Comparison of ENCODE assay signal across 13 mouse cellular contexts in genomic region chr19:55257656-55258375, GRCm38 (mm10). TPM values are rescaled to one million over a fixed set of nuclear protein-coding genes. Genes with fewer than 3 reads are reported as not detected.
A peak's percentile ranks its signal among the peaks of the same experiment; 100 is the strongest.
DNase-seq lines count a peak whose midpoint lies in the region; ATAC-seq and TF ChIP-seq lines count a peak whose summit lies in the region.
"Had no signal": no experiment of that assay in that cellular context is flagged by ENCODE, and none has a peak within 500 bp of the region (broad histone marks: within the 10 kb centered on the region; RNA-seq: fewer than 3 reads in every experiment).

No protein-coding gene starts in this region.

- H3K4me2 ChIP-seq in liver, embryonic 14.5 days (ENCODE audit: low read depth), result peak overlapping the region; percentile 24
- H3K4me2 ChIP-seq: forebrain, embryonic 13.5 days; neural tube, embryonic 13.5 days had no signal

- DNase-seq in MN1 (ENCODE audit: low spot score), result peak; percentile 10
- peak; percentile 12 to 43 for DNase-seq in adrenal gland, postnatal 36 days
- no peak for DNase-seq in liver, embryonic 14.5 days (ENCODE audit: low read depth in 3 of 3, low spot score in 3 of 3)
- DNase-seq in cerebellum, postnatal 4 days (ENCODE audit: low spot score in 2 of 2), result no peak
- DNase-seq in cerebellum, adult 2 months, result no peak
- no peak for DNase-seq in spleen, adult 18-20 months
- no peak for DNase-seq in cerebellum, postnatal 25 days
- DNase-seq: heart, adult 2 months had no signal

- peaks cover 49% of the 10 kb centered on the region in 2 experiments for H3K4me1 ChIP-seq in liver, embryonic 14.5 days (replicated peaks; ENCODE audit: control insufficient read depth in 2 of 2, insufficient read depth in 2 of 2, low read length in 1 of 2)
- no peaks in the 10 kb centered on the region for H3K4me1 ChIP-seq in cerebellum, adult 2 months (ENCODE audit: control insufficient read depth, insufficient read depth, low read length)

- no peaks in the 10 kb centered on the region for H3K27me3 ChIP-seq in liver, embryonic 14.5 days (ENCODE audit: control insufficient read depth, insufficient read depth, low read length)
- no peaks in the 10 kb centered on the region for H3K27me3 ChIP-seq in cerebellum, adult 2 months (ENCODE audit: control insufficient read depth, insufficient read depth, low read length)
- H3K27me3 ChIP-seq: forebrain, embryonic 13.5 days; neural tube, embryonic 13.5 days had no signal

- 0 out of 2 replicates have a peak, but pooled peaks have one; percentile 15 for TF ChIP-seq EP300 in liver, embryonic 14.5 days (IDR thresholded peaks at IDR 0.05; ENCODE audit: low read depth)

- peak overlapping the region; percentile 37 for H3K27ac ChIP-seq in liver, embryonic 14.5 days
- H3K27ac ChIP-seq in cerebellum, adult 2 months (ENCODE audit: insufficient read depth, low read length), result no peak overlapping the region
- H3K27ac ChIP-seq: forebrain, embryonic 13.5 days; heart, adult 2 months; kidney, postnatal 0 days; neural tube, embryonic 13.5 days had no signal

- no peak for TF ChIP-seq CTCF in liver, embryonic 14.5 days (IDR thresholded peaks at IDR 0.05; ENCODE audit: low read depth)
- TF ChIP-seq CTCF in cerebellum, adult 2 months (IDR thresholded peaks at IDR 0.05; ENCODE audit: borderline replicate concordance, insufficient read depth, low read depth, low read length), result no peak

- no peak for ATAC-seq in liver, embryonic 14.5 days (ENCODE audit: insufficient read depth)
- ATAC-seq in megakaryocyte, adult 5-6 weeks (ENCODE audit: poor library complexity, severe bottlenecking), result 0 out of 2 replicates have a peak, but pooled peaks have one; percentile 25
- ATAC-seq: forebrain, embryonic 13.5 days had no signal

- H3K4me3 ChIP-seq in liver, embryonic 14.5 days (ENCODE audit: insufficient read depth in 1 of 2, low read depth in 2 of 2, low read length in 2 of 2), result no peak overlapping the region
- H3K4me3 ChIP-seq in cerebellum, adult 2 months (replicated peaks; ENCODE audit: insufficient read depth, low read depth, low read length), result no peak overlapping the region
- H3K4me3 ChIP-seq: forebrain, embryonic 13.5 days; heart, adult 2 months; neural tube, embryonic 13.5 days had no signal

- 22% methylated on average over 5 of the region's 5 CpGs for WGBS in liver, embryonic 14.5 days (ENCODE audit: insufficient replicate concordance)
- WGBS in cerebellum, adult 2 months, result 60% methylated on average over 5 of the region's 5 CpGs

- TF ChIP-seq POLR2A in cerebellum, adult 2 months (IDR thresholded peaks at IDR 0.05; ENCODE audit: borderline replicate concordance, insufficient read depth, low read length), result no peak

- no peaks in the 10 kb centered on the region for H3K9me3 ChIP-seq in liver, embryonic 14.5 days (ENCODE audit: control insufficient read depth, low read length)
- H3K9me3 ChIP-seq: forebrain, embryonic 13.5 days; neural tube, embryonic 13.5 days had no signal

- H3K36me3 ChIP-seq in liver, embryonic 14.5 days (replicated peaks; ENCODE audit: control insufficient read depth, insufficient read depth, low read depth), result peaks cover 7% of the 10 kb centered on the region; the same call in 1 of the 2 replicates
- H3K36me3 ChIP-seq: neural tube, embryonic 13.5 days had no signal

- no peak overlapping the region for H3K9ac ChIP-seq in liver, embryonic 14.5 days (replicated peaks)
- H3K9ac ChIP-seq: forebrain, embryonic 13.5 days; neural tube, embryonic 13.5 days had no signal

RNA-seq across cellular contexts. Expression of gene Acsl5, which starts 6.1 kb away (rescaled TPM):
- total RNA-seq in adrenal gland, postnatal 36 days (2021), result 100 to 1,000 TPM; 127 to 171 TPM
- 35.2 and 50.3 TPM in 2 replicates for polyA plus RNA-seq in liver, embryonic 14.5 days (2012; rRNA removed)
- polyA plus RNA-seq in liver, embryonic 14.5 days (2014; fragmentation: Nextera tagmentation; extraction: Ambion mirVana), result 117 and 126 TPM in 2 replicates
- 66.8 and 92.8 TPM in 2 replicates for total RNA-seq in megakaryocyte, adult 5-6 weeks (2015)
- 93.0 and 99.7 TPM in 2 replicates for total RNA-seq in megakaryocyte, adult 5-6 weeks (2017)
- polyA plus RNA-seq in cerebellum, adult 2 months (2012; rRNA removed), result 12.6 and 14.6 TPM in 2 replicates

RNA-seq across cellular contexts. Expression of gene Gucy2g, which starts 16.8 kb away (rescaled TPM):
- not detected for total RNA-seq in adrenal gland, postnatal 36 days (2021)
- polyA plus RNA-seq in liver, embryonic 14.5 days (2012; rRNA removed), result 0.01 and 0.03 TPM in 2 replicates
- polyA plus RNA-seq in liver, embryonic 14.5 days (2014; fragmentation: Nextera tagmentation; extraction: Ambion mirVana), result not detected in 2 replicates
- total RNA-seq in megakaryocyte, adult 5-6 weeks (2015), result not detected in 2 replicates
- total RNA-seq in megakaryocyte, adult 5-6 weeks (2017), result not detected in 2 replicates
- polyA plus RNA-seq in cerebellum, adult 2 months (2012; rRNA removed), result 0.05 and 0.10 TPM in 2 replicates
- total RNA-seq: hematopoietic stem cell, adult 5-6 weeks had no signal
- polyA plus RNA-seq: forebrain, embryonic 13.5 days; neural tube, embryonic 13.5 days had no signal

RNA-seq across cellular contexts. Expression of gene Zdhhc6, which starts 58.0 kb away (rescaled TPM):
- total RNA-seq in adrenal gland, postnatal 36 days (2021), result 10 to 100 TPM; 40.1 to 43.1 TPM
- polyA plus RNA-seq in liver, embryonic 14.5 days (2012; rRNA removed), result 10.6 and 14.2 TPM in 2 replicates
- polyA plus RNA-seq in liver, embryonic 14.5 days (2014; fragmentation: Nextera tagmentation; extraction: Ambion mirVana), result 51.3 and 51.7 TPM in 2 replicates
- 30.1 and 35.1 TPM in 2 replicates for total RNA-seq in megakaryocyte, adult 5-6 weeks (2015)
- 31.8 and 42.7 TPM in 2 replicates for total RNA-seq in megakaryocyte, adult 5-6 weeks (2017)
- 26.4 and 27.0 TPM in 2 replicates for polyA plus RNA-seq in cerebellum, adult 2 months (2012; rRNA removed)

RNA-seq across cellular contexts. Expression of gene Vti1a, which starts 58.3 kb away (rescaled TPM):
- total RNA-seq in adrenal gland, postnatal 36 days (2021), result 10 to 100 TPM; 33.5 to 37.4 TPM
- polyA plus RNA-seq in liver, embryonic 14.5 days (2012; rRNA removed), result 4.6 and 6.9 TPM in 2 replicates
- polyA plus RNA-seq in liver, embryonic 14.5 days (2014; fragmentation: Nextera tagmentation; extraction: Ambion mirVana), result 10.9 and 11.9 TPM in 2 replicates
- total RNA-seq in megakaryocyte, adult 5-6 weeks (2015), result 20.9 and 23.0 TPM in 2 replicates
- 31.7 and 34.3 TPM in 2 replicates for total RNA-seq in megakaryocyte, adult 5-6 weeks (2017)
- 34.7 and 35.0 TPM in 2 replicates for polyA plus RNA-seq in cerebellum, adult 2 months (2012; rRNA removed)

Comparison
In these comparisons a context has a peak if more than half of its experiments do, and no peak if none do; other contexts are left out.
1. DNase-seq: peak in MN1 (single experiment) and adrenal gland, postnatal 36 days (2 of 2); none in liver, embryonic 14.5 days (0 of 3), cerebellum, postnatal 4 days (0 of 2), cerebellum, adult 2 months (0 of 2), spleen, adult 18-20 months (0 of 2) and cerebellum, postnatal 25 days (0 of 2).